Mouse (Mus musculus) lung, postnatal 25 days (tissue): ENCODE data around the gene Vmn1r217.
A peak's percentile ranks its signal among the peaks of the same experiment; 100 is the strongest.
"Not testable (repeated sequence)": the region's sequence is repeated elsewhere in the genome, so short reads cannot be mapped to it uniquely, and the experiment has no call there.

ENCODE experiments used
- DNase-seq: peaks from one replicate; pipeline ENCODE4 v3.0.0; 2022; ENCODE audit warnings: low spot score

Gene Vmn1r217

DNA sequence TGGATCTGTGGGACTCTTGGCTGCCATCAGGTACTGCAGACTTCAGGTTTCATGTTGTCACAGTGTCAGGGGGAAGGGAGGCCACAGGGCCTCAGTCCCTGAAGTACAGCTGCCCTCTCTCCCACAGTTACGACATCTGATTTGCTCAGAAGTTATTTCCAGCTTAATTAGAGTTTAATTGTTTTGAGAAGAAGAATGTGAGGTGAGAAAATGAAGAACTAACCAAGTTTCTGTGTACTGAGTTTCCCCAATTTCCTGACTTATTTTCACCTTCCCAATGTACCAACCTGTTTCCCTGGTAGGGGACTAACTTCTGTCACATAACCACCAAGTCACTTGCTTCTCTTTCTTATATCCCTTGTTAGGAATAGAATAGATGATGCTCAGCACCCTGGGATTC lies at the start of gene Vmn1r217:
Vmn1r217 (minus strand) TSS at position 101 of the 400 bp plus-strand sequence.
- not testable (repeated sequence) for DNase-seq

DNA sequence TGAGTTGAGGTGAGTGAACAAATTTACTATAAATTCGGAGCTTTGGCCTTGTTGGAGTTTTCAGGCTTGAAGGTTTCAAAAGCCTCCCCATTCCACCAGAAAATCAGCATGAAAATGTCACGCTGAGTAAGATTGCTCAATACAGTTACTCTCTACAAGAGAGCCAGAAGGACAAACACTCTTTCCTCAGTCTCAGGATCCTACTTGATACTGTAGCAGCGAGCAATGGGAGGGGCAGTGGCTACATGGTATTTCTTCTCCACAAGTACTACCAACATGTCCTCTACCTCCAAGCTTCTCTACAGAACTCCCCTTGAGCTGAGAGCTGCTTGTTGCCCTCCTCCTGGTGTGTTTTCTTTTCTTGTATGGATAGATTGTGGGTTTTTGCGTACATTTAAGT lies 48.4 kb upstream of the Vmn1r217 start:
- DNase-seq: peak; percentile 8

DNA sequence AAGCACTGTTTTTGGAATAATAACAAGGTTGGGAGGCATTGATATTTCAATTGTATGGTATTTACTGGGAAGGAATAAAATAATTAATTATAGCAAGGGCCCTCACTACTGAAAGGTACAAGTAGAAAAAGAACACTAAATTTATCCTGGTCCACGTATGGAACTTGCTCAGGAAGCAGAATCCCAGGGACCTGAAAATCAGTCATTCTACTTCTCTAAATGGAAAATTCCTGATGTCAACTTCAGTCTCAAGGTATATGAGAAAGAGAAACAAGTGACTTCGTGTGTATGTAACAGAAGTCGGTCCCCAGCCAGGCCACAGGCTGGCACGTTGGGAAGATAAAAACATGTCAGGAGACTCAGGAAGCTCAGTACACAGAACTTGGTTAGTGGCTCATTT lies 41.0 kb upstream of the Vmn1r217 start, which contains the start of gene Vmn1r219:
Vmn1r219 (plus strand) TSS at position 301 of the 400 bp plus-strand sequence.
- DNase-seq: no peak

DNA sequence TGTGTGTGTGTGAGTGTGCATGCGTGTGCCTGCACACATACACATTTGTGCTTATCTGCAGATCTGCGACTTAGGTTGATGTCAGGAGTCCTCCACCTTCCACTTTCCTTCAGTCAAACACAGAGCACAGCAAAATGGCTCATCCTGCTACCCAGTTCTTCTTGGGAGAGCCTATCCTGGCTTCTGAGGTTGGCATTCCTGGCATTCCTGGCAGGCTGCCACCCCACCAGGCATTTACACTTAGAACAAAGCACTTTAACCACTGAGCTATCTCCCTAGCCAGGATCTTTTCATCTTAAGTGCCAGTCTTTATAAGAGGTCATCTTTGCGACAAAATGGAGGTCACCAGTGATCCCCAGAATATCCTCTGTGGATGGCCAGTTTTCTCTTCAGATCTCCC lies 39.8 kb upstream of the Vmn1r217 start:
- no peak for DNase-seq

DNA sequence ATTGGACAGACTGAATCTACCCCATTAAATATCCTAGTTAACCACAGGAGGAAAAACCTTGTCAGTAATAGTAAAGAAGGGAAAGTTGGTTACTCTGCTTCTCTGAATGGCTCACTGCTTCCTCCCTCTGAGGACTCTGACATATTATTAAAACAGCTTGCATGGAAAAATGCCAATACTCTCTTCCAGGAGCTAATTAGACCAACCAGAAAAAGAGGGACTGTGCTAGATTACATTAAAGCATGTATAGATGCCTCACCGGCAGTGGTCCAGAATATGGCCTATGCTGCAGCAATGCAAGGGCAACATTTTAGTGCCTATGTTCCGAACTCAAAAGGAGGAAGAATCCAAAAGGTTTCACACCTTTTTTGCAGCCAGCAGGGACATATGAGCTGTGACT lies 20.9 kb upstream of the Vmn1r217 start:
- DNase-seq: no peak

DNA sequence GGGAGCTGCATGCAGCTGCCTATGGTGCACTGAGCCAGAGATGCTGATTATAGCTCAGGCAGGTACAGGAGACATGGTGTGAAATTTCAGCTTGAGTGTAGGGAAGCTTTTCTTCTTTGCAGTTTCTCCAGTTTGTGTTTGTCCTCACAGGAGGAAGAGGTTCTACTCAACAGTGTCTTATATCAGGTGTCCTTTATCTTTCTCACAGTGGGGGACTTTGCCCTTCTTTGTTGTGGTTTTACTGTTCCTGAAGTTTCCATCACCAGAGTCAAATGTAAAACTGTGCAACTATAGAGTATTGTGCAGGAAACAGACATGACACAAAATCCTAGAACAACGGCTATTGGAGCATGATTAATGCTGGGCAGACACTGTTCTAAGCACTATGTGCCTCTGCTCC lies 15.5 kb upstream of the Vmn1r217 start:
- DNase-seq: no peak

DNA sequence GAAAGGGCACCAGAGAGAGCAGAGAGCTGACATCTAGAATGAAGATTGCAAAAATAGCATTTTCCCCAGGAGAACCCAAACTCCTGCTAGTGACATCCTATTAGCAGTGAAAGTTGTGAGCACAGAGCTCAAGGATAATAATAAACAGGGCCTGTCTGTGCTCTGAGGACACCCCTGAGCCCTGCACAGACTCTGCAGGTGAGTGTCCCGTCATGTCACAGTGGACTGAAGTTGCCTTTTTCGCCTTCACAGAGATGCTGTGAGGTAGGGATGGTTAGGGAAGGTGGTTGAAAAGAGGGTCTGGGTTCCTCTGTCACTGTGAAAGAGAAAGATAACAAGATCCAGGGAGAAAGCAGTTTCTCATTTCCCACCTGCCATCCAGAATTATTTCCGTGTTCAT lies 15.1 kb upstream of the Vmn1r217 start, which contains the start of gene Vmn1r218:
Vmn1r218 (plus strand) TSS at position 57 of the 400 bp plus-strand sequence.
- no peak for DNase-seq

DNA sequence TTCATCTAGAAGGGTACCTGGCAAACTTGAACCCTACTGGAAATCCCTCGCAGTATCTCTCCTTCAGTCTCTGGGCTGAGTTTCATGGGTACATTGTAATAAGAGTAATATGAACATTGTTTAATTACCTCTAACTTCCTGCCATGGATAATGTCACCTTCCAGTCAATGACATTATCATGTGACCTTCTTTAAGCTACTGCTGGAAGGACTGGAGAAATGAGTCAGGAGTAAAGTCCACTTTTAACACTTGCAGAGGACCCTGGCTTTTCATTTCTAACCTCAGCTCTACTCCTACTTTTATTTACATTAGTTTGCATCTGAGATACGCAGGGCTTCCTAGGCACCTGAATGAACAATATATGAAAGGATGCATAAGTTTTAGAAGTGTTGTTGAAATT lies 2.6 kb upstream of the Vmn1r217 start:
- no peak for DNase-seq

DNA sequence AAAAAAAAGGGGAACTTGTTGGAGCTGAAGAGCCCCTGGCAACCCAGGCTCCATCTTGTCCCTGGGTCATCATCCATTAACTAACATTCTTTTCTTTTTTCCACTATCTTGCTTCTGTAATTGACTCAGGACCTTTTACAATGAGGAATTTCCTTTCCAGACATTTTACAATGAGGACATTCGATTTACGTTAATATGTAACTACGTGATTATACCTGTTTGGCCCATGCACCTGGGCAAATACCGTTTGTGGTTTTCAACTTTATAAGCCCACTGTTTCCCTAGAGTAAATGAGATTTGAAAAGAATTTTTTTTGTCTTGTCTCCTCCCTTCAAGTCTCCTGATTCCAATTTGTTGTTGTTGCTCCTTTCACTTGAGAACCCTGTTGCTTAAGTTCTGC lies 23.6 kb downstream of the Vmn1r217 start:
- no peak for DNase-seq

DNA sequence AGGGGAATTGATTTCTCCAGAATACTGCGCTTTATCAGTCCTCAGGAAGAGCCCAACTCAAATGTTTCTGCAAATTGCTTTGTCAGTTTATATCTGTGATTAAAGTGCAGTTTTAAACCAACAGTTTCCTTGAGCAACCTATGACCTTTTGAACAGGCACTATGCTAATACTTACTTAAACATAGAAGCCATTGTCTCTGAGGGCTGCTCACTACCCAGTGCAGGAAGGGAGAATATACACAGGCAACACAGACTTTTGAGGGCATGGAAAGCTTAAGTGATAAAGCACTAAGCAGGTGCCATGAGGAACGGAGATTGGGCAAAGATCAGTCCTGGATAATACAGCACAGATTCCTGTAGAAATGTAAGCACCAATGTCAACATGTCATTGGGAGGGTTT lies 48.7 kb downstream of the Vmn1r217 start:
- no peak for DNase-seq

DNA sequence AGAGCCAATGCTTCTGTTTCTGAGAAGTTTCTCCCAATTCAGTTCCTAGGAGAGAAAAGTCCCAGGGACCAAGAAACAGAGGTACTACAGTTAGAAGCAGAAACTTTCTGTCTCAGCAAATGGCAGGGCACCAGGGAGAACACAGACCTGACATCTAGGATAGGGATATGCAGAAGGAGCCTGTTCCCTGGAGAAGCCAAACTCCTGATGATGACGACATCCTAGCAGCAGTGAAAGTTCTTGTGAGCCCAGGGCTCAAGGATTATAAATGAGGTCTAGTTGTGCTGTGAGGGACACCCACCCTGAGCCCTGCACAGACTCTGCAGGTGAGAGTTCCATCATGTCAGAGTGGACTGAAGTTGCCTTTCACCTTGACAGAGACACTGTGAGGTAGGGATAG lies 50.3 kb downstream of the Vmn1r217 start, which contains the start of gene Vmn1r215:
Vmn1r215 (plus strand) TSS at position 301 of the 400 bp plus-strand sequence.
- no peak for DNase-seq

DNA sequence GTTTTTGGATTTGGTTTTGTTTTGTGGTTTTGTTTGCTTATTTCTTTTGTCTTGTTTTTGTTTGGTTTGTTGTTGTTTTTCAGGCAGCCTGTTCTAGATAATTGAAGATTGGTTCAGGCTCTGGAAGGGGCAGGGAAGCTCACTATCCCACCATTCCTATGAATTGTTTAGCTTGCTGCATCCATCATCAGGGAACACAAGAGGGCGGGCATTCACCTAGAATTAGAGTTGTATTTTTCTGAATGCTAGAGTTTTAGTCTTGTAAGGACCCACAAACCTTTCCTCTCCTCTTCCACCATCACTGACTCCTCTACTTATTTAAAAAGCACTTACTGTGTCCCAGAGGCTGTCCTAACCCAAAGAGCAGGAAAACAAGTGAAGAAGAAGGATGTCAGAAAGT lies 60.2 kb downstream of the Vmn1r217 start:
- DNase-seq: no peak
